Mouse (Mus musculus) effector memory CD4-positive, alpha-beta T cell, adult 7 months (primary cell): Measurements from ENCODE around the gene Aadac. TPM values are rescaled to one million over a fixed set of nuclear protein-coding genes. Genes with fewer than 3 reads are reported as not detected.

Source experiments
- polyA plus RNA-seq: library from polyadenylated mRNA; unstranded; fragments of 100-300 nt; shearing (Covaris generic); gene quantifications from one replicate; pipeline ENCODE4 v1.2.1, GENCODE M21; 2017

Aadac gene
- not detected for polyA plus RNA-seq

DNA sequence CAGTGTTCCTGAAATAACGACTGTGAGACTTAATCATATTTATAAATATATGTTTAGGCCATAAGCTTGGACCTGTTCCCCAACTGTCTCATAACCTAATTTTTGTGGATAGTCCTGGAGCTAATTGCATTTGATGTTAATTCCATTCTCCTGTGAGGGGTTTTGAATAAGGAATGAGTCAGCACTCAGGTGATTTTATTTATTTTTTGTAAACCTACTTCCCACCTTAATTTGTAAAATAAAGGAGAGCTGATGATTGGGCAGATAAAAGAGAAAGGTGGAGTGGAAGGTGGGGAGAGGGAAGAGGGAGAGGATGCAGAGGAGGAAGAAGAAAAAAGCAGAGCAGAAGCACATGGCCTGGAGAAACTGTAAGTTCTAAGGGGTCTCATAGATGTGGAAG lies at the start of gene Aadac:
Aadac (plus strand) TSS at position 301 of the 400 bp plus-strand sequence.

DNA sequence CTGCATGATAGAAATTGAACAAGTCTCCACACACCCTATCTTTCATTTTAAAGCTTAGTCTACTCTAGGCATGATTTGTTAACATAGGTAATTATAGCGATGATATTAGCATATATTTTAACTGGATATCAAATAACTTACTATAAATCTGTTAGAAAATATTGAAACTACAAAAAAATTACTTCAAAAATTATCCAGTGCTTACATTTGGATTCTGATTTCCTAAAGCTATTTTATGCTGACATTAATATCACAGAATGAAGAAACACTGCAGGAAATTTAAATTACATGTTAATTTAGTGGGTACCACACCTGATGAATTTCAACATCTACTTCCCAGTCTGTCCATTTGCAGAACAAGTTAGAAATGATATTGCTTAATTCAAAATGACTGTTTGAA lies 19.1 kb upstream of the Aadac start, which contains the start of gene Aadacl2:
Aadacl2 (plus strand) TSS at position 301 of the 400 bp plus-strand sequence.

GRCm38 (mm10) chr3:60081648-60082047 lies 56.1 kb downstream of the Aadac start, which contains the start of gene Sucnr1:
Sucnr1 (plus strand) TSS chr3:60081869.

Other genes with a start within 250 kb of the Aadac start
- not detected for gene Gm8298, start 164.7 kb upstream of the Aadac start, polyA plus RNA-seq
- gene C130079G13Rik, start 100.5 kb upstream of the Aadac start, polyA plus RNA-seq, result not detected
- gene Aadacl2, start 19.0 kb upstream of the Aadac start, polyA plus RNA-seq, result not detected
- gene Sucnr1, start 56.2 kb downstream of the Aadac start, polyA plus RNA-seq, result not detected